Mouse (Mus musculus): Measurements from ENCODE around the gene Rdh1.

Gene Rdh1

DNA sequence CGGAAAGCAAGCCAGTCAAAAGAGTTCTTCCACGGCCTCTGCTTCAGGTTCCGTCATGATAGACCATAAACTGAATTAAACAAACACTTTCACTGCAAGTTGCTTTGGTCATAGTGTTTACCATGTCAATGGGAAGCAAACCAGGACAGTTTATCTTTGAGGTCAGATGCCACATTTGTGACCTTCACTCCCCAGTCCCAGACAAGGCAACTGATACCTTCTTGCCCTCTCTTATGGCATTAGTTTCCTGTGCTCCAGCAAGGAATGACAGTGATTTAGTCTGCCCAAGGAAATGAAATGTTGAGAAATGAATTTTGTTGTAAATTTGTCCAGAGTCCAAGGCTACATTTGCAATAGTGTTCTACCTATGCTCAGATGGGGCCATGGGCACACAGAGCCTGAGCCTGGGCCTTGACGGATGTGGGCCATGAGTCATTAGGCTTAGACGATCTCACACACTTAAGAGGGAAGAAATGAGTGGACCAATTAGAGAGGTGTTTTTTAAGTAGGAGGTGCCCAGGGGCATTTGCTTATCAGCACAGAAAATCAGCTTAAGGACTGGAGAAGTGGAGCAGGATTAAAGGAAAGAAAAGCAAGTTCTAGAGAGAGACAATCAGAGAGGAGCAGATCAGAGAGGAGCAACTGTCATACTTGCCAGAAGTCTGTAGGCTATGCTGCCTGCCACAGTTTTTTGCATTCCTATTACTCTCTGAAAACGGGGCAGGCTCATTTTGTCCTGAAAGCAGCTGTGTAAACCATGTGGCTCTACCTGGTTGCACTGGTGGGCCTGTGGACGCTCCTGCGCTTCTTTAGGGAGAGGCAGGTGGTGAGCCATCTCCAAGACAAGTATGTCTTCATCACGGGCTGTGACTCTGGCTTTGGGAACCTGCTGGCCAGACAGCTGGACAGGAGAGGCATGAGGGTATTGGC, at the start of gene Rdh1, which contains the start of gene Rdh16f1:
Gene Rdh1 (plus strand): TSS at position 541 of the 930 bp plus-strand sequence.
Gene Rdh16f1 (plus strand): TSS at position 607 of the 930 bp plus-strand sequence.
- DNase-seq (ENCODE audit: low spot score in 2 of 2): peak in 1 of 2 experiments; percentile 50

DNA sequence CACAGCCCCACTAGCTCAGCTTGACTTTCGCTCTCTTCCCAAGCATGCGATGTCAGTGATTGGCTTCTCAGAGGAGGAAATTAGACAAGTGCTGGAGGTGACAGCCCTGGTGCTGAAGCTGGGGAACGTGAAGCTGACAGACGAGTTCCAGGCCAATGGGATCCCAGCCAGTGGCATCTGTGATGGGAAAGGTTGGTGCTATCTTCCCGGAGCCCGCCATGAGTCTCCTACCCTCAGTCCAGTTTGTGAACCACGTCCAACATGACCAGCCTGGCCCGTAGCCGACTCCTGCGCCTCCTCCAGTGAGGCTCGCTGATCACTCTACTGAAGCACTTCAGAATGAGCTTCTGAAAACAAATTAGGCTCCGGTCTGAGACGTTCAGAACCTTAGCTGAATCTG, 49.2 kb upstream of the Rdh1 start:
- DNase-seq (ENCODE audit: low spot score in 2 of 2): no peak

DNA sequence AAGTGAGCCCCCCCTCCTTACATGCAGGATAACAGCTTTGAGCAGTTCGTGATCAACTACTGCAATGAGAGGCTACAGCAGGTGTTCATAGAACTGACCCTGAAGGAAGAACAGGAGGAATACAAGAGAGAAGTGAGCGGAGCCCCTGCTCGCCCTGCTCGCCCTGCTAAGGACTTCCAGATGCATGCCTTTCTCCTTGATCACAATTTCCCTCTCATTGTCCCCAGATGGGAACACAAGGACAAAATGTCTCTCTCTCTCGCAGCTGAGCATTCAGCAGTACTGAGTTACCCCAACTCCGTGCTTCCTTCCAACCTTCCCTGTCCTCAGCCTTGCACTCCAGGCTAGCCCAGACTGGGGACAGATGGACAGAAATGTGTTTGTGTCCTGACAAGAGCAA, 46.8 kb upstream of the Rdh1 start:
- DNase-seq (ENCODE audit: low spot score in 2 of 2): no peak

DNA sequence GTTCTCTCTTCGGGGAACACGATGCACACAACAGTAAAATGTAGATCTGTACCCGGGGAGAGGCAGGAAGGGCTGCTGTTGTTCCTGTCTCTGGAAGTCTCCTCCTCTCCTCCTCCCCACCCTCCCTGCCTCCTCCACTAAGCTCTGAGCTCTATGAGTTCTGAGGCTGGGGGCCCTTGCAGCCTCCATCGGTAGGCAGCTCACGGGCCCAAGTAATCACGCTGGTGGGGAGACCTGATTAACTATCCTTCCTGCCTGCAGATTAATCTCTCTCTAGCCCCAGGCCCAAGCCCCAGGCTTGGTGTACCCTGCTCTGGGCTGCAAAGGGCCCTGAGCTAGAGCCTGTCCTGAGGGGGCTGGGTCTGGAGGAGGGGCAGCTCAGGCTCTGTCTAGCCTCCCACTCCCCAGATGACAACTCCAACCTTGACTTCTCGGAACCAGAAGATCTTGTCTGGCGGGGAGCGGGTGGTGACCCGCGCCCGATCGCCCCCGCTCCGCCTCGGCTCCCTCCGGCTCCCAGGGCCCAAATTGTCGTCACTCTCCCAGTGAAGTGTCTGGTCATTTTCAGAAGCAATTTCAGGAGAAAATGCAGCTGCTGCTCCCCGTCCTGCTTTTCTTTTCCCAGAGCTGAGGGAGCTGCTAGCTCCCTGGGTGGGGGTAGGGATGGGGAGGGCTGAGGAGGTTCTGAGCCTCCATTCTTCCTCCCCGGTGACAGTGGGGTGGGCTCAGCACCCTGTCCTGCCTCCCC, 37.7 kb upstream of the Rdh1 start:
- no peak for DNase-seq (ENCODE audit: low spot score in 2 of 2)

DNA sequence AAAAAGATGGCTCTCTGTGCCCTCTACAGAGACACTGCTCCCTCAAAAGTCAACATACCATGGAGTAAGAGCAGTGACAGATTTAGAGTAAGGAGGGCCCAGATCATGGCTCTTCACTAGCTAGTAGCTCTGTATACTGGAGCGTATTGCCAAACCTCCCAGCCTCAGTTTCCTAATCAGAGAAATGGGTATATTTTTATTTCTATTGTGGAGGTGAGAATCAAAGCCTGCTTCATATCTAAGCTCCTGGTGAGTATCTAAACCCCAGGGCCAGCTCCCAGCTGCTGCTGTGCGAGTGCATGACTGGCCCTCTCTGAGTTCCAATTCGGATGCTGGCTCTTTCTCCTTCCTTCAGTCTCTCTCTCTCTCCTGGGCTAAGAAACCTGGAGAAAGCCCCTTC, 35.3 kb upstream of the Rdh1 start, which contains the start of gene Tac2:
Gene Tac2 (plus strand): TSS at position 301 of the 400 bp plus-strand sequence.
- no peak for DNase-seq (ENCODE audit: low spot score in 2 of 2)

DNA sequence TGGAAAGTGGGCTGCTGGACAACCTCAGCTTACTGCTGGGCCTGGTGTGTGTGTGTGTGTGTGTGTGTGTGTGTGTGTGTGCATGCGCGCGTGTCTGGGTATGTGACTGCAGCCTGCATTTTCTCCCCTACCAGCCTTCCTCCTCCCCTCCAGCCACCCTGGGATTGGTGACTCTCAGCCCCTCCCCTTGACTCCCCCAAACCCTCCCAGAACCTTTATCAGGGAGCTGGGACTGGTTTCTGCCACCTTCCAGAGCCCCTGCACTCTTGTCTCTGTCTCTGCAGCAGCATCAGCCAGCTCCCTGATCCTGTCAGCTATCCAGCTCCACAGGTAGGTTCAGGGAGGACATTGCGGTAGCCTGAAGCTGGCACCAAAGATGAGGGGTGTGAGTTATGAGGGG, 34.4 kb upstream of the Rdh1 start:
- no peak for DNase-seq (ENCODE audit: low spot score in 2 of 2)

DNA sequence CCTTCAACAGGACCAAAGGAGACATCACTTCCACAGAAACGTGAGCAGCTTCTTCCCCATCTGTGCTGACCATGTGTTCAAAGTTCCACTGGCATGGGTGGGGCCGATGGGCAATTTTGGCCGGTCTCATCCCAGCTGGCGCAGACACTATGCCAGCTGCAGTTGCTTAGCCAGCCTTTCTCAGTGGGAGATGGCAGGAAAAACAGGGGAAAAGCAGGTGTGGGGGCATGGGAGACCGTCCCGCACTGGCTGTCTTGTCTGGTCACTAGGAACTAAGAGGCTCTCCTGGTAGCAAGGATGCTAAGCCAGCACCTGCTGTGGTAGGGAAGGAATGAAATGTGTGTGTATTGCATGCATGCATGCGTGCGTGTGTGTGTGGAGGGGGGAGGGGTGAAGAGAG, 31.1 kb upstream of the Rdh1 start:
- no peak for DNase-seq (ENCODE audit: low spot score in 2 of 2)

DNA sequence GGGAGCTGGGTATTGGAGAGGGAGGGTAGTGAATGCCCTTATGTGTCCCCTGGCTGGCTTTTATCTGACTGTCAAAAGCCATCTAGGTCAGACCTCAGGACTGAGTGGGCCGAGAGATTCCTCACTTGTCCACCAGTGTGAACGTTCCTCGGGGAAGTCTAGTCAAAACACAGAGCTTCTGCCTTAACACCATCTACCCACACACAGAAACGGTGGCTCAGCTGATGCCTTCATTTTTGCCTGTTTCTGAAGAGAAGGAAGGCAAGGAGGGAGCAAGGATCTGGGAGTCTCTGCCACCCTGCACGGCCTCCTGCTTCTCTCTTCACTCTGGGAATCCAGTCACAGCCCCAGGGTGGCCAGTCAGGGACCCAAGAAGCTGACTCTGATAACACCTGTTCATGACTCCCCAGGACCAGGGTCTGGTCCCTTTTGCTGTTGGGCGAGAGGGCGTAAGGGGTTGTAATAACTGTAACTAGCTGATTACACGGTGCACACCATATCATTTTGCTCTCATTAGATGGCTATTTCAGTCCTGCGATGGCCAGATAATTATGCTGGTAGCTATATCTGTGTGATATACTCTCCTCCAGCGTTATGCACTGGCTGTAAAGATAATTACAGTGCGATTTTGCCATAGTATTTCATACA, 29.1 kb upstream of the Rdh1 start:
- no peak for DNase-seq (ENCODE audit: low spot score in 2 of 2)

DNA sequence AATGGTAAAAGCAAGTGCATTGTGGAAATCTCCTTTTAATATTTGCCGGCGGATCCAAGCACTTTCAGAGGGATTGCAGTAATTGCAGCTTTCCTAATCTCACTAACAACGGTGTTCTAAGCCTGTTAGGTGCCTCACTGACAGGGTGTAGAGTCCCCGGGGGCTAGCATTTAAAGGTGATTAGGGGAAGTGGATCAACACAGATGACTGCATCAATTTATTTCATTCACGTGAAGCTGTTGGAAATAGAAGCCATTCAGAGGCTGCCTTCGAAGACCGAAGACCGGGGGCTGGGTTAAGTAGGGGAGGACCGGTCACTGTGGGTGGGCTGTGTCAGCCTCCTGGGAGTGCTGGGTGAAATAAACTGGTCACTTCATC, 28.6 kb upstream of the Rdh1 start:
- DNase-seq (ENCODE audit: low spot score in 2 of 2): no peak

DNA sequence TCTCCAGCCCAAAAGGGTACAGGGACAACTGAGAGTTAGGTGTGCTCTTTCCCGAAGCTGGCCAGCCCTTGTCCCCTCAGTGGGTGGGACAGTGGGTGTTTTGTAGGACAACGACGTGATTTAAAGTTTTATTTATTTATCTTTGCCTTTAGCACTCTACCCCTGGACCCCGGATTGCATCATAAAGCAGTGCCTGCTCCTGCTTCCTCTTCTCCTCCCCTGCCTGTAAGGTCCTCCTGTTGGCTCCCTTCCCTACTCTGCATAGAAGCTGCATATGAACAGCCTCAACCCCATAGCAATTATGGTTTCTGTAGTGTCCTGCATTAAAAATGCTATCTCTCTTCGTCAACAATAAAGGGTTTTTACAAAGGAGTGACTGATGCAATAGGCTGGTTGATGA, 28.1 kb upstream of the Rdh1 start:
- no peak for DNase-seq (ENCODE audit: low spot score in 2 of 2)

DNA sequence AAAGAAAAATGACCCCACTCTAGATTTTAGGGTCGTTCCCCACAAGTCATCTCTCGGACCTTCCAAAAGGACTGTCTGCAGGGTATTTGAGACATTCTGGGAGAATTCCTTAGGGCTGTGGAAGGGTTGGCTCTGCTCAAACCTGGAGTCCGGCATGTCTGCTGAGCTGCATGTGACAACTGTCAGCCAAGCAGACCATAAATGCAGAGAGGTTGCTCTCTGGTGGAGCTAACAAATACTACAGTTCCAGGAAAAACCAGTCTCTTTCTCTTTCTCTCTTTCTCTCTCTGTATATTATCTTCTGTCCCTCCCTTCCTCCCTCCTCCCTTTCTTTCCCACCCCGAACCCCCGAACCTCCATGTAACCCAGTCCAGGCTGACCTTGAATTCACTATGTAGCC, 25.1 kb upstream of the Rdh1 start:
- no peak for DNase-seq (ENCODE audit: low spot score in 2 of 2)

DNA sequence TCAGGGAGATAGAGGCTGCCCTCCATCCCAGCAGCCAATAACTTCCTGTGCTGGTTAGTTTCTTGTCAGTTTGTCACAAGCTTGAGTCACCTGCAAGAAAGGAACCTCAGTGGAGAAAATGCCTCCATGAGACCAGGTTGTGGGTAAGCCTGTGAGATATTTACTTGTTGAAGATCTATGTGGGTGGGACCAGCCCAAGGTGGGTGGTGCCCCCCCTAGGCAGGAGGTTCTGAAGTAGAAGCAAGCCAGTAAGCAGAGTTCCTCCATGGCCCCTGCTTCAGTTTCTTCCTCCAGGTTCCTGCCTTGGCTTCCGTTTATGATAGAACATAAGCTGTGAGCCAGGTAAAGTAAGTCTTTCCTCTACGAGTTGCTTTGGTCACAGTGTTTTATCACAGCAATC, 23.3 kb upstream of the Rdh1 start:
- DNase-seq (ENCODE audit: low spot score in 2 of 2): no peak

DNA sequence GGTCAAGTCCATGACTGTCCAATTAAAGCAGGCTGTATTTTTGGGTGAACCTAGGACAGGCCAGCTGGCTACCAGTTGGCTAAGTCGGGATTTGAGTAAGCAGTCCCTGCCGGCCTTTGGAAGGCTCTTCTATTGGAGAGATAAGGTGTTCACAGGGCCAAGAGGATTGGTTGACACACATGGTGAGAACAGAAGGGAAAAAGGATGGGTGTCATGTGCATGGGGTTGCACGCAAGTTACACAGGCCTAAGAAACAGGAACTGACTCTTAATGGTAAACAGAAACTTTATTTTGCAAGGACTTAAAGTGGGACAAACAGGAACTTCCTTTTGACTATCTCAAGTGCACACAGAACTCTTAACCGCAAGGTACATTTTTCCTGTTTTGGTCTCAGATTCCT, 22.6 kb upstream of the Rdh1 start:
- no peak for DNase-seq (ENCODE audit: low spot score in 2 of 2)

DNA sequence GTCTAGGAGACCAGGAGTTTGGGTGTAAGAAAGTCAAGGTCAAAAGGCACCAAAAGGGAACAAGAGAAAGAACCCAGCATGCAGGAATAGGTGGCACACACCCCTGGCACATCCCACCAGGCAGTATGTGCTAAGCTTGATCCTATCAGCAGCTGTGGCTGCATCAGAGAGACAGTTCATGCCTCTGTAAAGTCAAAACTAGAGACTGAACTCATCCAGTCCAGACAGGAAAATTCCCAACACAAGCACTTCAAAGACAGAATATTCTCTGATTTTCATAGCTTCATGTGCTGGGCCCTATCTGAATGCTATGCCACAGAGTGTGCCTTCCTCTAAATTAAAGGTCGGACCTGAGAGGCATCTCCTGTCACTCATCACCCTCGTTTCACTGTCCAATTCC, 22.0 kb upstream of the Rdh1 start:
- no peak for DNase-seq (ENCODE audit: low spot score in 2 of 2)

DNA sequence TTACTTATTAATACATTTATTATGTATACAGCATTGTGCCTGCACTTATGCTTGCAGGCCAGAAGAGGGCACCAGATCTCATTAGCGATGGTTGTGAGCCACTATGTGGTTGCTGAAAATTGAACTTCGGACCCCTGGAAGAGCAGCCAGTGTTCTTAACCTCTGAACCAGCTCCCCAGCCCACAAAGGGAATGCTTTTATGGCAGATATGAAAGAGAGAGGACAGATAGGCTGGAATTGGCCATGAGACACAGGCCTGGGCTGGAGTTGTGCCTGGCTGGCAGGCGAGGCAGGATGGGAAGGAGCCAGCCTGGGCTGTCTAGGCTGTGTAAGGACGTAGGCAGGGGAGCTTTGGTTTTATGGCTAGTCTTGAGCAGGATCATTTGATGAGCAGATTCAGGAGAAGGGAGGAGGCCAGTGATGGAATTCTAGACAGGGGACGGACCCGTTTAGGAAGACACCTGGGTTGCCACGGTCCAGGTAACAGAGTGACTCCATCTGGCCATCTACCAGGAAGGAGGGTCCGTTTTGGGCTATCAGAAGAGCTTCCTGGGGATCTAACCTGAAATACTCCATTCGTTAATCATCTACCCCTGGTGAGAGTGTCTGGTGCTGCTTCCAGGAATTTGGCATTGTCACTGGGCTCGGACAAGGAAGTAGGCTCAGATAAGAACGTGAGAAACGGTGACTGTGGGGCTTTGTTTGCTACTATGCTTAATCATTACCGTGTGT, 21.2 kb upstream of the Rdh1 start:
- peak; percentile 57 to 84 for DNase-seq (ENCODE audit: low spot score in 2 of 2)

DNA sequence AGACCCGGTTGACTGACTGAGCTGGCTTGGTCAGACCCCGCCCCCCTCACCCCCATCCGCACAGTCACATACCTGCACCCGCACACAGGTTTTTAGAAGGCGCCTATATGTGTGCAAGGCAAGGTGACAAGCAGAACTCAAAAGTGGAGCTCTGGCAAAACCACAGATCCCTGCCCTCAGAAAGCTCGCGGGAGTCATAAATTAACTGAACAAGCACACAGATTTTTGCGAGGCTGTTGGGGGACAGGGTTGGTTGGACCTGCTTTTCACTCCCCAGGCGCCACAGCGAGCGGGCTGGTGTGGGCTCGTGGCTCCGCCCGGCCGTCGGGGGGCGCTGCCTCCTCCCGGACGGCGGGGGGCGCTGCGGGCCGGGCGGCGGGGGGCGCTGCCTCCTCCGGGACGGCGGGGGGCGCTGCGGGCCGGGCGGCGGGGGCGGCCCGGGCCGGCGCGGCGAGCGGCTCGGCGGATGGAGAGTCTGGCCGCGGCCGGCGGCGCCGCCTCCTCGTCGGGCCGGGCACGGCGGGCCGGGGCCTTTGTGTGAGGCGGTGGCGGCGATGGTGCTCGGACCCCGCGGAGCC, 20.3 kb upstream of the Rdh1 start, which contains the start of gene Zbtb39:
Gene Zbtb39 (plus strand): TSS at position 456 of the 578 bp plus-strand sequence.
- peak; percentile 79 to 93 for DNase-seq (ENCODE audit: low spot score in 2 of 2)

DNA sequence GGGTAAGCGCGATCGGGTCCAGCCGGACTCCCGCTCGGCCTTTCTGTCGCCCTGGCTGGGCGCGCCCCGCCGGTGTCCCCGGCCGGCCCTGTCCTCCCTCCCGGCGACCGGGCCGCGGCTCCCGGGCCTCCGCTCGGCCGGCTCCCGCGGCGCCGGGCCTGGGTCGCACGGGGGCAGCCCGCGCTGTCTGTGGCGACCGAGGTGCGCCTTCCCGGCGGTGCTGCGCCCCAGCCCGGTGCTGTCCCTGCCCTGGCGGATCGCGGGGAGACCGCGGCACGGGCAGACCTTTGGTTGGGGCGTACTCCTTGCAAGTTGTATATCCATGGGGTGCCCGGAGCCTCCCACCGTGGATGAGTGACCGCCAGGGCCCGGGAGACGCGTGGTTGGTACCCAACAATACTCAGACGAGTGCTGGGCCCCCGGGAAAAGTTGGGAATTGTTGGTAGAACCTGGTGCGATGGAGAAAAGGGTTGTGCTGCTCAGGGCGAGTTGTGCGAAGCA, 19.8 kb upstream of the Rdh1 start:
- peak; percentile 43 to 75 for DNase-seq (ENCODE audit: low spot score in 2 of 2)

DNA sequence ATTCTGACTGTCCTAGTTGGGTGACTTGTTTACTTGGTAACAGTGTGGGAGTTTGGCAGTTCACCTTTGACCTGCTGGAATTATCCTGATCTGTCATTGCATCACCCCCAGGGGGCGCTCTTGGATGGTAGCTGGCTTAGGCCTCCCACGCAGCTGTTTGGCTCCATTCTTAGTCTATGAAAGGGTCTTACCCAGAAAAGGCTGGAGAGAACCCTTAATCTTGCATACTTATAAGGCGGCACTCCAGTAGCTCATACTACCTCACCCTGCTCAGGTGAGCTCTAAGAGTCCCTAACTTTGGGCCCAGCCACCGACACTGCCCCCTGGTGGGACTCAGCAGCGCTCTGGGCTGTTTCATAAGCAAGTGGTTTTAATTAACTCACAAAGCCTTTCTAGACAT, 14.9 kb upstream of the Rdh1 start:
- DNase-seq (ENCODE audit: low spot score in 2 of 2): peak; percentile 41 to 82

DNA sequence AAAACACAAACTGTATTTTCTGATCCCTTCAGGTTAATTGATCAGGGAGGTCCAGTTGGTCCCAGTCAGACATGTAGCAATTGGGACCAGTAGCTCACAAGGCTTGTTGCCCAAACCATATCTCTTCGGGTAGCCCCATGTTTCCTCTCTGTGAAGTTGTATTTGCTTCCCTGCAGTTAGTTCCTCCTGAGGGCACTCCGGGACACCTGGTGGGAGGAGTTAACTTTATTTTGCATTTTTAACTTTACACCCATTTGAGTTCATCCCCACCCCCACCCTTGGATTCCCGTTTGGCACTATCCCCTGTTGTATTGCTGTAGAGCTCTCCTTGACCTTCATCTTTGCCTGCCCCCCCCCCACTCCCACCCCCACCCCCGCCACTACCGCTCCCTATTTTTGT, 13.6 kb upstream of the Rdh1 start:
- DNase-seq (ENCODE audit: low spot score in 2 of 2): no peak

DNA sequence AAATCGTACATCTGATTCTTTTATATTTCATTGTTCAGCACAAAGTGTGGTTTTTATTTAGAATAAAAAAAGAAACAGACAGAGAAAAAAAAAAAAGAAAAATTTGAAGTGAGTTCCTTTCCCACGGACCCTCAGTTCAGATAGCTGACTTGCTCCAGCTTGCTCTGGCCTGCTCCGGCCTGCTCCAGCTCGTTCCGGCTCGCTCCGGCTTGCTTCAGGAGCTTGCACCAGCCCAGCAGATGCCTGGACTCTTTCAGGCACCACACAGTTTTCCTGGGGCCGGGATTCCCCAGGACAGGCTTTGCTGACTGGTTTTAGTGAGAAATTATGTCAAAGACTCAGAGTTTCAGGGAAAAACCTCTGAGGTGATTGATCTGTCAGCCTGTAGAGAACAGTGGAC, 12.3 kb upstream of the Rdh1 start:
- DNase-seq (ENCODE audit: low spot score in 2 of 2): no peak
